Mouse (Mus musculus): ENCODE measurements around the gene Cherp.

DNA sequence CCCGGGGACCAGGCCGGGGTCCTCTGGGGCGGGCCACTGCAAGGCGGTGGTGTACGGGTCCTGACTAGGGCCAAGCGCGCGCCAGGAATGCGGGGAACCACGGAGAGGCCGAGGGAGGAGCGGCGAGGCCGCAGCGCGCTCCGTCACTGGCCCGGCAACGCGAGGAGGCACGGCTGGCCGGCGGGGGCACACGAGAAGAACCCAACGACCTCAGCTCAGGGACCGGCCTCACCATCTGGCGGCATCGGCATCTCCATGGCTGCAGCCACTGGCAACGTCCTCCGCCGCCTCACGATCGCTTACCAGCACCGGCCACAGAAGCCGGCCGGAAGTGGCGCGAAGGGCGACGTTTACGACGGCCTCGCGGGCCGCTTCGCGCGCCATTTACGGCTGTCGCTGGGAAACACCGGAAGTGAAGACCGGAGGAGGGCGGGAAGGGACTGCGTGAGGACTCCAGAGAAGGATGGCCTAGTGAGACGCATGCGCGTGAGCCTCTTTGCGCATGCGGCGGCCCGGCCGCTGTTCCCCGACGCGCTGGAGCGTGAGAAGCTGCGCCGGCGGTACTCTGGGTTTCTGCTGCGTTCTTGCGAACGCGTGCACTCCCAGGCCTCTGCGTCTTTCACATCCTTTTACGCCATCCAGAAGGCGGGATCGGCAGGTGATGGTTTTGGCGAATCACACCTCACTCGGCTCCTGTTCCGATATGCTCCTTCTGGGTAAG is at the start of gene Cherp:
- TF ChIP-seq CTCF (conservative IDR thresholded peaks at IDR 0.05; ENCODE audit: low read length), result no peak
- TF ChIP-seq NANOG (IDR thresholded peaks at IDR 0.05; ENCODE audit: borderline replicate concordance, low read length), result no peak
- TF ChIP-seq POU5F1 (IDR thresholded peaks at IDR 0.05; ENCODE audit: borderline replicate concordance, low read length), result no peak
